Mouse (Mus musculus) midbrain, embryonic 12.5 days (tissue): ENCODE measurements at regions not wholly inside any gene's neighbourhood (a gene's known extent, or its start where the extent isn't known, plus 50 kb on each side); places are given as distances from the start of the nearest gene placed in this dataset.
"Not testable (repeated sequence)": the region's sequence is repeated elsewhere in the genome, so short reads cannot be mapped to it uniquely, and the experiment has no call there.

Experiments used
- ATAC-seq: fragments of 200-750 bp; cut with Nextera tagmentation; 2 replicates; pipeline ENCODE4 v1.8.0; 2017; ENCODE audit warnings: low read depth, moderate TSS enrichment, moderate library complexity; ENCODE audit not compliant: low FRiP score
- H3K27ac ChIP-seq: fragments of 300-500 bp; sonication (generic); replicated peaks from 2 replicates; pipeline ENCODE4 v1.5.1; 2016; ENCODE audit warnings: mild to moderate bottlenecking
- H3K27me3 ChIP-seq: fragments of 300-500 bp; sonication (generic); 2 replicates; pipeline ENCODE4 v1.6.1; 2016; ENCODE audit warnings: mild to moderate bottlenecking
- H3K36me3 ChIP-seq: fragments of 300-500 bp; sonication (generic); 2 replicates; pipeline ENCODE4 v1.6.1; 2016
- H3K4me1 ChIP-seq: fragments of 300-500 bp; sonication (generic); 2 replicates; pipeline ENCODE4 v1.6.1; 2016
- H3K4me2 ChIP-seq: fragments of 300-500 bp; sonication (generic); replicated peaks from 2 replicates; pipeline ENCODE4 v1.6.1; 2016; ENCODE audit warnings: mild to moderate bottlenecking, moderate library complexity
- H3K4me3 ChIP-seq: fragments of 300-500 bp; sonication (generic); 2 replicates; pipeline ENCODE4 v1.5.1; 2016; ENCODE audit warnings: mild to moderate bottlenecking
- H3K9ac ChIP-seq: fragments of 300-500 bp; sonication (generic); replicated peaks from 2 replicates; pipeline ENCODE4 v1.6.1; 2016; ENCODE audit warnings: mild to moderate bottlenecking, moderate library complexity
- H3K9me3 ChIP-seq: fragments of 300-500 bp; sonication (generic); 2 replicates; pipeline ENCODE4 v1.6.1; 2016; ENCODE audit warnings: mild to moderate bottlenecking
- WGBS: fragments of 180-500 bp; shearing (Covaris S2); methylation state at CpG from one replicate; pipeline ENCODE4 v1.1.7; 2016; 5-methylcytosine and 5-hydroxymethylcytosine counted together

- no peak for ATAC-seq
- Histone ChIP-seq H3K9ac (no peak overlapping the region), H3K27ac (no peak overlapping the region), H3K4me1 (no peaks in the 10 kb centered on the region), H3K4me3 (no peak overlapping the region), H3K4me2 (no peak overlapping the region), H3K9me3 (no peaks in the 10 kb centered on the region), H3K27me3 (no peaks in the 10 kb centered on the region), H3K36me3 (no peaks in the 10 kb centered on the region)
- WGBS: 82% methylated on average over 7 of the region's 7 CpGs
Observed at GRCm38 (mm10) chr13:115751271-115751670, 558.2 kb downstream of the Isl1 start.

GRCm38 (mm10) chr13:115742080-115742479, 567.4 kb downstream of the Isl1 start:
- WGBS: 91% methylated on average over 1 of the region's 1 CpGs
- not testable (repeated sequence) for ATAC-seq

GRCm38 (mm10) chr13:115727986-115728385, 581.5 kb downstream of the Isl1 start:
- no peaks in the 10 kb centered on the region for H3K4me1 ChIP-seq
- no peak overlapping the region for H3K27ac ChIP-seq
- no peak overlapping the region for H3K4me2 ChIP-seq
- H3K9me3 ChIP-seq: no peaks in the 10 kb centered on the region
- no peak for ATAC-seq
- no peak overlapping the region for H3K9ac ChIP-seq
- WGBS: 64% methylated on average over 5 of the region's 5 CpGs
- H3K27me3 ChIP-seq: no peaks in the 10 kb centered on the region
- no peak overlapping the region for H3K4me3 ChIP-seq
- no peaks in the 10 kb centered on the region for H3K36me3 ChIP-seq

More at GRCm38 (mm10) chr13:115742080-115742479, 567.4 kb downstream of the Isl1 start:
- H3K36me3 ChIP-seq, H3K27ac ChIP-seq, H3K4me3 ChIP-seq, H3K9me3 ChIP-seq, H3K9ac ChIP-seq, H3K4me2 ChIP-seq, H3K4me1 ChIP-seq, H3K27me3 ChIP-seq: not testable (repeated sequence)

GRCm38 (mm10) chr13:115725356-115725952, 584.0 kb downstream of the Isl1 start:
- 65% methylated on average over 5 of the region's 5 CpGs for WGBS

GRCm38 (mm10) chr13:115719276-115719675, 590.2 kb downstream of the Isl1 start:
- no peaks in the 10 kb centered on the region for H3K27me3 ChIP-seq
- WGBS: 90% methylated on average over 2 of the region's 2 CpGs
- ATAC-seq: no peak

More at GRCm38 (mm10) chr13:115725356-115725952, 584.0 kb downstream of the Isl1 start:
- Histone ChIP-seq H3K4me2 (no peak overlapping the region), H3K9me3 (no peaks in the 10 kb centered on the region), H3K27ac (no peak overlapping the region), H3K9ac (no peak overlapping the region), H3K4me1 (no peaks in the 10 kb centered on the region), H3K27me3 (no peaks in the 10 kb centered on the region), H3K4me3 (no peak overlapping the region), H3K36me3 (no peaks in the 10 kb centered on the region)
- ATAC-seq: no peak

GRCm38 (mm10) chr13:115718859-115719258, 590.6 kb downstream of the Isl1 start:
- no peak overlapping the region for H3K9ac ChIP-seq
- WGBS: 65% methylated on average over 5 of the region's 5 CpGs
- no peaks in the 10 kb centered on the region for H3K27me3 ChIP-seq
- H3K27ac ChIP-seq: no peak overlapping the region
- no peaks in the 10 kb centered on the region for H3K4me1 ChIP-seq
- ATAC-seq: no peak
- H3K4me2 ChIP-seq: no peak overlapping the region
- no peak overlapping the region for H3K4me3 ChIP-seq
- no peaks in the 10 kb centered on the region for H3K9me3 ChIP-seq
- H3K36me3 ChIP-seq: no peaks in the 10 kb centered on the region

More at GRCm38 (mm10) chr13:115719276-115719675, 590.2 kb downstream of the Isl1 start:
- Histone ChIP-seq H3K9ac (no peak overlapping the region), H3K4me3 (no peak overlapping the region), H3K4me2 (no peak overlapping the region), H3K27ac (no peak overlapping the region), H3K9me3 (no peaks in the 10 kb centered on the region), H3K4me1 (no peaks in the 10 kb centered on the region), H3K36me3 (no peaks in the 10 kb centered on the region)

- Histone ChIP-seq H3K4me3 (no peak overlapping the region), H3K9me3 (no peaks in the 10 kb centered on the region), H3K27ac (no peak overlapping the region), H3K4me1 (no peaks in the 10 kb centered on the region), H3K4me2 (no peak overlapping the region), H3K27me3 (peaks cover 20% of the 10 kb centered on the region), H3K36me3 (no peaks in the 10 kb centered on the region), H3K9ac (no peak overlapping the region)
- WGBS: 50% methylated on average over 2 of the region's 2 CpGs
- ATAC-seq: no peak
Observed at GRCm38 (mm10) chr13:115696197-115696596, 594.4 kb upstream of the Itga1 start.

- peaks cover 43% of the 10 kb centered on the region for H3K27me3 ChIP-seq
- 5% methylated on average over 4 of the region's 4 CpGs for WGBS
- peaks cover 5% of the 10 kb centered on the region; the same call in 1 of the 2 replicates for H3K4me1 ChIP-seq
- H3K9ac ChIP-seq: no peak overlapping the region
- ATAC-seq: peak; percentile 93
- H3K4me3 ChIP-seq: no peak overlapping the region
- no peaks in the 10 kb centered on the region for H3K36me3 ChIP-seq
- H3K9me3 ChIP-seq: no peaks in the 10 kb centered on the region
- H3K4me2 ChIP-seq: no peak overlapping the region
- no peak overlapping the region for H3K27ac ChIP-seq
Observed at GRCm38 (mm10) chr13:115687426-115687825, 585.7 kb upstream of the Itga1 start.

GRCm38 (mm10) chr13:115679591-115679990, 577.8 kb upstream of the Itga1 start:
- no peaks in the 10 kb centered on the region for H3K4me1 ChIP-seq
- WGBS: 47% methylated on average over 6 of the region's 6 CpGs
- no peak overlapping the region for H3K4me2 ChIP-seq
- ATAC-seq: no peak
- no peak overlapping the region for H3K4me3 ChIP-seq
- H3K9ac ChIP-seq: no peak overlapping the region
- no peak overlapping the region for H3K27ac ChIP-seq
- no peaks in the 10 kb centered on the region for H3K36me3 ChIP-seq
- peaks cover 47% of the 10 kb centered on the region for H3K27me3 ChIP-seq
- H3K9me3 ChIP-seq: no peaks in the 10 kb centered on the region

GRCm38 (mm10) chr13:115676836-115677235, 575.1 kb upstream of the Itga1 start:
- Histone ChIP-seq H3K4me2 (no peak overlapping the region), H3K4me1 (no peaks in the 10 kb centered on the region), H3K36me3 (no peaks in the 10 kb centered on the region), H3K4me3 (no peak overlapping the region), H3K27ac (no peak overlapping the region), H3K9ac (no peak overlapping the region), H3K27me3 (peaks cover 36% of the 10 kb centered on the region), H3K9me3 (no peaks in the 10 kb centered on the region)
- ATAC-seq: no peak
- 65% methylated on average over 5 of the region's 5 CpGs for WGBS

GRCm38 (mm10) chr13:115673729-115674128, 572.0 kb upstream of the Itga1 start:
- ATAC-seq: peak; percentile 27; the same call in 1 of the 2 replicates
- WGBS: 16% methylated on average over 5 of the region's 5 CpGs
- Histone ChIP-seq H3K27me3 (peaks cover 19% of the 10 kb centered on the region), H3K4me2 (no peak overlapping the region), H3K36me3 (no peaks in the 10 kb centered on the region), H3K27ac (no peak overlapping the region), H3K9me3 (no peaks in the 10 kb centered on the region), H3K4me1 (no peaks in the 10 kb centered on the region), H3K9ac (no peak overlapping the region), H3K4me3 (no peak overlapping the region)

- 85% methylated on average over 7 of the region's 7 CpGs for WGBS
- H3K36me3 ChIP-seq: no peaks in the 10 kb centered on the region
- ATAC-seq: no peak
- no peaks in the 10 kb centered on the region for H3K9me3 ChIP-seq
- no peak overlapping the region for H3K9ac ChIP-seq
- H3K27me3 ChIP-seq: peaks cover 8% of the 10 kb centered on the region
- no peaks in the 10 kb centered on the region for H3K4me1 ChIP-seq
- no peak overlapping the region for H3K27ac ChIP-seq
- H3K4me2 ChIP-seq: no peak overlapping the region
- no peak overlapping the region for H3K4me3 ChIP-seq
Observed at GRCm38 (mm10) chr13:115671685-115672084, 569.9 kb upstream of the Itga1 start.

GRCm38 (mm10) chr13:115669516-115669915, 567.8 kb upstream of the Itga1 start:
- 69% methylated on average over 3 of the region's 3 CpGs for WGBS
- H3K27me3 ChIP-seq: no peaks in the 10 kb centered on the region; the same call in 1 of the 2 replicates
- no peak for ATAC-seq
- H3K4me1 ChIP-seq: no peaks in the 10 kb centered on the region
- no peak overlapping the region for H3K4me2 ChIP-seq
- H3K9me3 ChIP-seq: no peaks in the 10 kb centered on the region
- H3K4me3 ChIP-seq: no peak overlapping the region
- no peak overlapping the region for H3K9ac ChIP-seq
- H3K36me3 ChIP-seq: no peaks in the 10 kb centered on the region
- H3K27ac ChIP-seq: no peak overlapping the region
